Mouse (Mus musculus): Measurements from ENCODE around the gene Gstt1. TPM values are rescaled to one million over a fixed set of nuclear protein-coding genes. Genes with fewer than 3 reads are reported as not detected.
A peak's percentile ranks its signal among the peaks of the same experiment; 100 is the strongest.
"Not testable (repeated sequence)": the region's sequence is repeated elsewhere in the genome, so short reads cannot be mapped to it uniquely, and the experiment has no call there.

Gene Gstt1
- polyA plus RNA-seq (2014; fragmentation: Nextera tagmentation; extraction: Ambion mirVana): 11.4 and 11.6 TPM in 2 replicates

DNA sequence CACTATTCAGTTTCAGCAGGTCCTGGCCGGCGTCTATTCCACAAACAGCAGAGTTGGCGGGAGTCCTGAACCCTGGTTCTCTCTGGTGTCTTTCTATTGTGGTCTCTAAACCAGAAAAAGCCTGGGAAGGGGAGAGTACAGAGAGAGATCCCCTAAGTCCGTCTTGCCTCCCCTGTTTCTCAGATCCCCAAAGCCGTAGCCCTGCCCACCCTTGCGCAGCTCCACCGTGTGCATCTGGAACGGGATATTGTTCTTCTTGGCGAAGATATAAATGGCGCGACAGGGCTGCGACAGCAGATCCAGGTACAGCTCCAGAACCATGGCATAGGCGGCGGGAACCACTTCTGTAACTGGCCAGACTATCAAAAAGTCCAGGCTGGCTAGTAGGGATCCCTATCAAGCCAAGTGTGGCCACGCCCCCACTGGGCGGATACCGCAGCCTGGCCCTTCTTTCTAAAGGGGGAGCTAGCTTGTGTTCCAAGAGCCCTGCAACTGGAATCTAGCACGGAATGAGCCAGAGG is at the start of gene Gstt1:
Gene Gstt1, minus strand, starts transcription at position 409 of the 521 bp plus-strand sequence.
- 0 out of 2 replicates have a peak within 1 kb of the TSS, but pooled peaks have one; percentile 14 for H3K27ac ChIP-seq (ENCODE audit: low read depth)
- peaks cover 15% of the 10 kb centered on the region for H3K4me1 ChIP-seq (replicated peaks; ENCODE audit: control insufficient read depth, insufficient read depth, low read length)
- no peaks in the 10 kb centered on the region for H3K9me3 ChIP-seq (ENCODE audit: control insufficient read depth, low read length)
- peak within 1 kb of the TSS; percentile 85 for H3K4me2 ChIP-seq (ENCODE audit: low read length)
- ATAC-seq (replicated peaks; ENCODE audit: low FRiP score, low TSS enrichment, low read depth): no peak
- no peaks in the 10 kb centered on the region for H3K36me3 ChIP-seq (ENCODE audit: control insufficient read depth, insufficient read depth, low read length)
- H3K4me3 ChIP-seq (ENCODE audit: low read depth, low read length): peak within 1 kb of the TSS; percentile 40
- peak within 1 kb of the TSS; percentile 44 for H3K9ac ChIP-seq (ENCODE audit: low read length)
- WGBS: 4% methylated on average over 18 of the region's 18 CpGs
- no peaks in the 10 kb centered on the region for H3K27me3 ChIP-seq (replicated peaks; ENCODE audit: control insufficient read depth, insufficient read depth, low read length)
- peak; percentile 72 for DNase-seq (ENCODE audit: low spot score)

DNA sequence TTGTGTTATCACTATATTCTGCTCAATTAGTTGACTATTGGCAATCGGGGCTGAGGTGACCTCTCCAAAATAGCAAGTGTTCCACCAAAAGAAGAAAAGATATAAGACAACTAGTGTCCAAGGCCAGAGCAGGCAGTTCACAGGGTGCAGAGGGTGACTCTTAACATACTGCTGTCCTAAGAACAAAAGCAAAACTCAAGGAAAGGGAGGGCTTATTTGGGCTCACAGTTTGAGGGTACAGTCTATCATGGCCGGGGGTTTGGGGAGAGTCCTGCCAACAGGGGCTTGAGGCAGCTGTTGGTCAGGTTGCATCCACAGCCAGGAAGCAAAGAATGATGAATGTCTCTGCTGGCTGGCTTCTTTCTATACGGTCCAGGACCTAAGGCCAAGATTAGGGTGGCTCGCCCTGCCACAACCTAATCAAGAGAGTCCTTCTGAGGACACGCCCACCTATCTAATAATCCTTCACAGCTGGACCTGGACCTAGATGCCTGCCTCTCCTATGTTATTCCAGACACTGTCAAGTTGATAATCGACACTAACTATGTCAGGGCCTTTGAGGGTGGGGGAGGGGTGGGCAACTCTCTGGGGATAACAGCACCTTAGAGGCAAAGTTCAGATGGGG is 47.0 kb upstream of the Gstt1 start:
- ATAC-seq (replicated peaks; ENCODE audit: low FRiP score, low TSS enrichment, low read depth) (no peak), DNase-seq (ENCODE audit: low spot score) (no peak)
- Histone ChIP-seq H3K36me3 (ENCODE audit: control insufficient read depth, insufficient read depth, low read length) (no peaks in the 10 kb centered on the region), H3K9me3 (ENCODE audit: control insufficient read depth, low read length) (no peaks in the 10 kb centered on the region), H3K4me2 (ENCODE audit: low read length) (no peak overlapping the region), H3K4me3 (ENCODE audit: low read depth, low read length) (no peak overlapping the region), H3K4me1 (replicated peaks; ENCODE audit: control insufficient read depth, insufficient read depth, low read length) (no peaks in the 10 kb centered on the region; the same call in 1 of the 2 replicates), H3K27me3 (replicated peaks; ENCODE audit: control insufficient read depth, insufficient read depth, low read length) (no peaks in the 10 kb centered on the region), H3K9ac (ENCODE audit: low read length) (no peak overlapping the region), H3K27ac (ENCODE audit: low read depth) (no peak overlapping the region)
- 81% methylated on average over 6 of the region's 6 CpGs for WGBS

DNA sequence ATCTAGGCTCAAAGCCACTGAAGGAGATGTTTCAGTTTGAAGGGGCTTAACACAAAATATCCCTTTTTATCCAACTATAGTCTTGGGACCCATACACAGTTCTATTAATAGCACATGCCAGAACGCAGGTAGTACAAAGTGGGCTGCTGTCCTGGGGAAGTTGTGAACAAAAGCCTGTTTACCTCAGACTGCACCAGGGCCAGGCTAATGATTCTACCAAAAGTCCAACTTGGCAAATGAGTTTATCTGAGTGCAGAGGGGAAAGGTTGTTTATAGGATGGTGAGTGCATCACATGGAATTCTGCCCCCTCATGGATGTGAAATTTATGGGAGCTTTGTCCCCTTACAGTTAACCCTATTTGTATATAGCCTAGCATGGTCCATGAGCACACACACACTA is 46.4 kb upstream of the Gstt1 start:
- no peaks in the 10 kb centered on the region for H3K27me3 ChIP-seq (replicated peaks; ENCODE audit: control insufficient read depth, insufficient read depth, low read length)
- no peaks in the 10 kb centered on the region for H3K9me3 ChIP-seq (ENCODE audit: control insufficient read depth, low read length)
- WGBS: 63% methylated on average over 1 of the region's 1 CpGs

DNA sequence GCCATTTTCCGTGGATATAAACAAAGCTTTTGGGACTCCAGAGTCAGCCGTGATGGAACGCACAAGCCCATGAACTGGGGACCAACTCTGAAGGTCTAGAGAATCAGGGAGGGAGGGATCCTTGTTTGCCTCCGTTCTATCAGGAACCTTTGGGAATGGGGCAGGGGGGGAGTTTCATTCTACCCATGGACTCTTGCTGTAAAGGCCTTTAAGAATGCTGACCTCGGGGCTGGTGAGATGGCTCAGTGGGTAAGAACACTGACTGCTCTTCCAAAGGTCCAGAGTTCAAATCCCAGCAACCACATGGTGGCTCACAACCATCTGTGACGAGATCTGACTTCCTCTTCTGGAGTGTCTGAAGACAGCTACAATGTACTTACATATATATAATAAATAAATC is 45.5 kb upstream of the Gstt1 start:
- H3K4me1 ChIP-seq (replicated peaks; ENCODE audit: control insufficient read depth, insufficient read depth, low read length); H3K4me3 ChIP-seq (ENCODE audit: low read depth, low read length); H3K27me3 ChIP-seq (replicated peaks; ENCODE audit: control insufficient read depth, insufficient read depth, low read length); H3K36me3 ChIP-seq (ENCODE audit: control insufficient read depth, insufficient read depth, low read length); H3K27ac ChIP-seq (ENCODE audit: low read depth); ATAC-seq (replicated peaks; ENCODE audit: low FRiP score, low TSS enrichment, low read depth); DNase-seq (ENCODE audit: low spot score); H3K9me3 ChIP-seq (ENCODE audit: control insufficient read depth, low read length); H3K9ac ChIP-seq (ENCODE audit: low read length); H3K4me2 ChIP-seq (ENCODE audit: low read length): not testable (repeated sequence)
- 78% methylated on average over 6 of the region's 6 CpGs for WGBS

More for the DNA sequence above, 46.4 kb upstream of the Gstt1 start:
- no peak overlapping the region for H3K9ac ChIP-seq (ENCODE audit: low read length)
- no peak overlapping the region for H3K27ac ChIP-seq (ENCODE audit: low read depth)
- ATAC-seq (replicated peaks; ENCODE audit: low FRiP score, low TSS enrichment, low read depth) (no peak), DNase-seq (ENCODE audit: low spot score) (no peak)
- H3K4me3 ChIP-seq (ENCODE audit: low read depth, low read length): no peak overlapping the region
- H3K36me3 ChIP-seq (ENCODE audit: control insufficient read depth, insufficient read depth, low read length): no peaks in the 10 kb centered on the region
- no peak overlapping the region for H3K4me2 ChIP-seq (ENCODE audit: low read length)
- H3K4me1 ChIP-seq (replicated peaks; ENCODE audit: control insufficient read depth, insufficient read depth, low read length): no peaks in the 10 kb centered on the region; the same call in 1 of the 2 replicates

DNA sequence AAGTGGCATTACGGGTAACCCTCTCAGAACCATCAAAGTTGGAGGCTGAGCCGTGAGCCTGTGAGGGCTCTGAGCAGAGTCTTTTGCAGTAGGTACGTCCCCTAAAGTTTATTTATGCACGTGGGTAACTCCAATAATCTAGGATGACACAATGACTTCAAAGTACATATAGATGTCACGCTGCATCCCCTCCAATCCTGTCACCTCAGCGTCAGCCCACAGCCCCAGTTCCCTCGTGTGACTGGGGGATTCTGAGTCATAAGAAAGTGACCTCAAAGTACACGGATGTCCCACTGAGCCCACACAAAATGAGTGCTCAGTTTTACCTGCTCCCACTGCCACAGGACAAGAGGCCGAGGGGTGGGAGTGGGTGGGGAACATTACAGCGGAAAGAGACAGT is 40.7 kb upstream of the Gstt1 start:
- DNase-seq (ENCODE audit: low spot score) (no peak), ATAC-seq (replicated peaks; ENCODE audit: low FRiP score, low TSS enrichment, low read depth) (no peak)
- 87% methylated on average over 10 of the region's 10 CpGs for WGBS
- peaks cover 24% of the 10 kb centered on the region for H3K4me1 ChIP-seq (replicated peaks; ENCODE audit: control insufficient read depth, insufficient read depth, low read length)
- no peaks in the 10 kb centered on the region for H3K9me3 ChIP-seq (ENCODE audit: control insufficient read depth, low read length)
- H3K4me2 ChIP-seq (ENCODE audit: low read length): no peak overlapping the region
- H3K27me3 ChIP-seq (replicated peaks; ENCODE audit: control insufficient read depth, insufficient read depth, low read length): no peaks in the 10 kb centered on the region
- no peak overlapping the region for H3K27ac ChIP-seq (ENCODE audit: low read depth)
- H3K9ac ChIP-seq (ENCODE audit: low read length): no peak overlapping the region
- H3K36me3 ChIP-seq (ENCODE audit: control insufficient read depth, insufficient read depth, low read length): no peaks in the 10 kb centered on the region
- H3K4me3 ChIP-seq (ENCODE audit: low read depth, low read length): no peak overlapping the region

DNA sequence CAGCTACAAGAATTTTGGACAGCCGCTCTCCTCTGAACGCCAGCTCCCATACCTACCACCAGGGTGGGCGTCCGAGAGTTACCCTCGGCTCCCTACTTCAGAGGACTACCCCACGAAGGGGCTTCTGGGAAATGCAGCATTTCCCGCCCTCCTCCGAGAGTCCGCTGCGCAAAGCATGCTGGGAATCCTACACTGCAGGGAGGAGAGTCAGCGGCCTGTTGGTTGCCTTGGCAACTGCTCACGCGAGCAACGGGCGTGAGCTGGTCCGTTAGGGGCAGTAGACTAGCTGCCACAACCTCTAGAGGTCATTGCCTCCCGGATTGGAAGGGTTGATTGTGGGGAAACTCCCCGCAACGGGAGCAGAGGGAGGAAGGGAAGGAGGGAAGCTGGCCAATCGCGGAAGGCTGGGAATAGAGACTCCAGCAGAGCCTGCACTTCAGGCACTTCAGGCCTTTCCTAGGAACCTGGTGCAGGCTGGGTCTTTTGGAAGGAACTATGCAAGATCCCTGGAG is 38.9 kb upstream of the Gstt1 start, which contains the start of gene Gstt2:
Gene Gstt2, minus strand, starts transcription at position 177 of the 512 bp plus-strand sequence.
- H3K4me3 ChIP-seq (ENCODE audit: low read depth, low read length): peak within 1 kb of the TSS; percentile 46
- WGBS: under 1% methylated on average over 21 of the region's 21 CpGs
- ATAC-seq (replicated peaks; ENCODE audit: low FRiP score, low TSS enrichment, low read depth): peak; percentile 73

DNA sequence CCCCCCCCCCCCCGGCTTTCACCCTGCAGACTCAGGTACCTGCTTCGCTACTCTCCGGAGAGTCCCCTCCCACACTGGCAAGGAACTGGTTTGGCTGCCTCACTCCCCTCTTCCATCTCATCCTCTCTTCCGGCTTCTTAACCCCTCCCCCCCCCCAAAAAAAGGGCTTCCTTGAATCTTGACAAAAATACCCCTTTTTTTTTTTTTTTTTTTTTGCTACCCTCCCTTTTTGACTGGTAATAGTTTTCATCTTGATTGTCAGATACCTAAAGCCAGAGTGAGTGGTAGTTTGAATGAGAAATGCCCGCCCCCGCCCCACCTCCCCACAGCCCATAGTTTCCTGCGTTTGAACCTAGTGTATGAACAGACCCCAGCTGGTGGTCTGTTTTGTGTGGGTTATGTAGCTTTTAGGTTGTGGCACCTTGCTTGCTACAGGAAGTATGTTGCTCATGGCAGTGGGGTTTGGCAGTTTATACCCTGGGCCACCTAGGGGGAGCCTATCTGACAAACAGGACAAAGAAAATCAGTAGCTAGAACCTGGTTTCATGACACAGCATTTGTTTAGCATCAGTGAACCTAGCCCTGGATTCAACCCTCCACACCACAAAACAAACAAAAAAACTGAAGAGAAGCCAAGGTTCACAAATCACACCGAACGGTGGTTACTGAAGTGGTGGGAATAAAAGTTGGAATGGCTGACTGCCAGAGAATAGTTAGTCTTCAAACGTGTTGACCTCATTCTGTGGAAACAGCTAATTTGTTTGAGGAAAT is 37.6 kb upstream of the Gstt1 start:
- WGBS: 15% methylated on average over 9 of the region's 10 CpGs
- Histone ChIP-seq H3K9me3 (ENCODE audit: control insufficient read depth, low read length) (no peaks in the 10 kb centered on the region), H3K27ac (ENCODE audit: low read depth) (0 out of 2 replicates have a peak overlapping the region, but pooled peaks have one; percentile 84), H3K27me3 (replicated peaks; ENCODE audit: control insufficient read depth, insufficient read depth, low read length) (no peaks in the 10 kb centered on the region), H3K4me1 (replicated peaks; ENCODE audit: control insufficient read depth, insufficient read depth, low read length) (peaks cover 33% of the 10 kb centered on the region), H3K9ac (ENCODE audit: low read length) (no peak overlapping the region), H3K4me3 (ENCODE audit: low read depth, low read length) (0 out of 2 replicates have a peak overlapping the region, but pooled peaks have one; percentile 33), H3K4me2 (ENCODE audit: low read length) (peak overlapping the region; percentile 74), H3K36me3 (ENCODE audit: control insufficient read depth, insufficient read depth, low read length) (no peaks in the 10 kb centered on the region)
- DNase-seq (ENCODE audit: low spot score) (no peak), ATAC-seq (replicated peaks; ENCODE audit: low FRiP score, low TSS enrichment, low read depth) (no peak; the same call in 1 of the 2 replicates)

More for the DNA sequence above, 38.9 kb upstream of the Gstt1 start, which contains the start of gene Gstt2:
- peak; percentile 91 for DNase-seq (ENCODE audit: low spot score)
- no peaks in the 10 kb centered on the region for H3K36me3 ChIP-seq (ENCODE audit: control insufficient read depth, insufficient read depth, low read length)
- peak within 1 kb of the TSS; percentile 84 for H3K27ac ChIP-seq (ENCODE audit: low read depth)
- H3K9me3 ChIP-seq (ENCODE audit: control insufficient read depth, low read length): no peaks in the 10 kb centered on the region
- H3K4me2 ChIP-seq (ENCODE audit: low read length): peak within 1 kb of the TSS; percentile 68
- no peaks in the 10 kb centered on the region for H3K27me3 ChIP-seq (replicated peaks; ENCODE audit: control insufficient read depth, insufficient read depth, low read length)
- peaks cover 33% of the 10 kb centered on the region for H3K4me1 ChIP-seq (replicated peaks; ENCODE audit: control insufficient read depth, insufficient read depth, low read length)
- peak within 1 kb of the TSS; percentile 56 for H3K9ac ChIP-seq (ENCODE audit: low read length)

DNA sequence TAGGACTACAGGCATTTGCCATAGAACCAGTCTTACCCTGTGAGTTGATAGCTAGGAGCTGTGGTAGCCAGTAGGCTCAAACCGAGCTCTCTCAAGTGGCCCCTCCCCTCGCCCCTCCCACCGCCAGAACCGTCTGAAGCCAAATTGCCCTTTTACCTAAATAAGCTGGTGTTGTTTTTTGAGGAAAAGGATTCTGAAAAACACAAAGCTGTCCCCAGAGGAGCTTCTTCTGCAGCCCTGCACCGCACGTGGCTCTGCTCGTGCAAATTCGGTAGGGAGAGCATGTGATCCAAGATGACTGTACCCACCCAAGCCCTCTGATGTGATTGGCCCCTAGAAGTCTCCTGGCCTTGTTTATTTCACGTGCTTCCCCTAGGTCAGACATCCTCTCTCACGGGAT is 36.9 kb upstream of the Gstt1 start:
- ATAC-seq (replicated peaks; ENCODE audit: low FRiP score, low TSS enrichment, low read depth) (peak; percentile 59), DNase-seq (ENCODE audit: low spot score) (peak; percentile 78)
- peak overlapping the region; percentile 33 for H3K4me3 ChIP-seq (ENCODE audit: low read depth, low read length)
- H3K4me2 ChIP-seq (ENCODE audit: low read length): peak overlapping the region; percentile 74
- 0 out of 2 replicates have a peak overlapping the region, but pooled peaks have one; percentile 10 for H3K9ac ChIP-seq (ENCODE audit: low read length)
- WGBS: 2% methylated on average over 10 of the region's 10 CpGs
- H3K27ac ChIP-seq (ENCODE audit: low read depth): no peak overlapping the region
- no peaks in the 10 kb centered on the region for H3K27me3 ChIP-seq (replicated peaks; ENCODE audit: control insufficient read depth, insufficient read depth, low read length)
- H3K36me3 ChIP-seq (ENCODE audit: control insufficient read depth, insufficient read depth, low read length): no peaks in the 10 kb centered on the region
- no peaks in the 10 kb centered on the region for H3K9me3 ChIP-seq (ENCODE audit: control insufficient read depth, low read length)
- peaks cover 33% of the 10 kb centered on the region for H3K4me1 ChIP-seq (replicated peaks; ENCODE audit: control insufficient read depth, insufficient read depth, low read length)

All from intestine, embryonic 14.5 days (tissue).